Mouse (Mus musculus): ENCODE measurements around the gene Mllt3. TPM values are rescaled to one million over a fixed set of nuclear protein-coding genes. Genes with fewer than 3 reads are reported as not detected.
"Not testable (repeated sequence)": the region's sequence is repeated elsewhere in the genome, so short reads cannot be mapped to it uniquely, and the experiment has no call there.

Mllt3 gene
- polyA plus RNA-seq, 1 experiment from 2014 or later, result 37.9 TPM

- ChIA-PET CTCF (interaction anchor here (0.9 kb wide), 1 partner anchor 44 kb away, joined by 3 read pairs; no protein-coding TSS in a partner anchor), POLR2A (no interaction called here)
- TF ChIP-seq CTCF (IDR thresholded peaks at IDR 0.05), result no peak
- H3K27me3 ChIP-seq, result no peaks in the 10 kb centered on the region
- in situ Hi-C loops (cut with MboI; ENCODE audit: low pct_unique_long_range_greater_than_20kb), result loop anchor here (5.0 kb wide), 1 partner anchor 33 kb away; no protein-coding TSS in a partner anchor
- DNase-seq (ENCODE audit: low read depth, low spot score), result no peak
- ATAC-seq, result no peak
Observed at GRCm38 (mm10) chr4:87984091-87984490, 49.1 kb downstream of the Mllt3 start.

DNA sequence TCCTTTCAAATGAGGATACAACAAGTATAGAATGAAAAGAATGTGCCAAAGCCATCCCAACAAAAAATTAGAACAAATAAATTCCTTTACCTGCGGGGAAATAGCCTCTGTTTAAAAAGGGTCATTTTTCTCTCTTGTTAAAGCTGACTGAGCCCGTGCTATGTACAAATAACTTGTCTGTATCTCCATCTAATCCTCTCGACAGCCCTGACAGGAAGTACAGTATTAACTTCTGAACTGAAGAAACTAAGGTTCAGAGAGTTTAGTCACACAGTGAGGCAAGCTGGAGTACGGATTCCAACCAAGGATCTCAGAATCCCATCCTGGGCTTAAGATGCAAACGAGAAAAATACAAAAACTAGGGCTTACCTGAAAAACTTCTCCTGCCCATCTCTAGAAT lies 50.6 kb downstream of the Mllt3 start:
- TF ChIP-seq CTCF (IDR thresholded peaks at IDR 0.05), result no peak
- no peaks in the 10 kb centered on the region for H3K27me3 ChIP-seq
- in situ Hi-C loops (cut with MboI; ENCODE audit: low pct_unique_long_range_greater_than_20kb), result loop anchor here (5.0 kb wide), 1 partner anchor 35 kb away; no protein-coding TSS in a partner anchor
- DNase-seq (ENCODE audit: low read depth, low spot score) (peak; percentile 57), ATAC-seq (peak; percentile 61)
- ChIA-PET POLR2A (interaction anchor here (0.6 kb wide), 1 partner anchor 13 kb away, joined by 3 read pairs; no protein-coding TSS in a partner anchor), CTCF (interaction anchor here (1.2 to 1.4 kb wide), 3 partner anchors 26 to 44 kb away, joined by 3 to 4 read pairs (median 4); no protein-coding TSS in a partner anchor)

GRCm38 (mm10) chr4:87977820-87978448 lies 55.2 kb downstream of the Mllt3 start:
- CTCF ChIA-PET, result interaction anchor here (1.0 kb wide), 1 partner anchor 10 kb away, joined by 3 read pairs; no protein-coding TSS in a partner anchor
- POLR2A ChIA-PET, result no interaction called here
- DNase-seq (ENCODE audit: low read depth, low spot score) (no peak), ATAC-seq (no peak)
- in situ Hi-C loops (cut with MboI; ENCODE audit: low pct_unique_long_range_greater_than_20kb), result no loop called here
- no peak for TF ChIP-seq CTCF (IDR thresholded peaks at IDR 0.05)
- no peaks in the 10 kb centered on the region for H3K27me3 ChIP-seq

DNA sequence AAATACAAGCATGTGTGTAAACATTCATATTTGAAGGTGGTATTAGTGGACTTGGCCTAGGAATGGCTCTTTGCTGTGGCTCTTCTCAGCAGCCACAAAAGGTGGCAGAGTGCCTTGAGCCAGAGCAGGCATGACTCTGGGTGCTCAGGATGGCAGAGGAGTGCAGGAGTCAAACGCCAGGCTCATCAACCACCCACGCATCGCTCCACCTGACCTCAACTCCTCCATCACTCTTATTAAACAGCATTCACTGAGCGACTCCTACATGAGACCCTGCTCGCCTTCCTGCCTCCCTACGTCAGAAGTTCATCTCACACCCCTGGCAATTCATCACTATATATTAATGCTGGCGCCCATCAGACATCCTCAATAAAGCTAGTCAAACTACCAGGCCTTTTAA lies 67.3 kb downstream of the Mllt3 start:
- DNase-seq (ENCODE audit: low read depth, low spot score), result no peak
- H3K27me3 ChIP-seq, result no peaks in the 10 kb centered on the region
- in situ Hi-C loops (cut with MboI; ENCODE audit: low pct_unique_long_range_greater_than_20kb), result no loop called here
- CTCF ChIA-PET, result no interaction called here
- no peak for ATAC-seq
- POLR2A ChIA-PET, result no interaction called here
- no peak for TF ChIP-seq CTCF (IDR thresholded peaks at IDR 0.05)

GRCm38 (mm10) chr4:87964890-87965289 lies 68.3 kb downstream of the Mllt3 start:
- in situ Hi-C loops (cut with MboI; ENCODE audit: low pct_unique_long_range_greater_than_20kb); CTCF ChIA-PET; DNase-seq (ENCODE audit: low read depth, low spot score); H3K27me3 ChIP-seq; ATAC-seq; POLR2A ChIA-PET: not testable (repeated sequence)

GRCm38 (mm10) chr4:87963773-87964076 lies 69.4 kb downstream of the Mllt3 start:
- in situ Hi-C loops (cut with MboI; ENCODE audit: low pct_unique_long_range_greater_than_20kb), result no loop called here
- TF ChIP-seq CTCF (IDR thresholded peaks at IDR 0.05), result no peak
- CTCF ChIA-PET, result no interaction called here
- POLR2A ChIA-PET, result no interaction called here
- H3K27me3 ChIP-seq, result no peaks in the 10 kb centered on the region
- no peak for ATAC-seq
- DNase-seq (ENCODE audit: low read depth, low spot score), result no peak

DNA sequence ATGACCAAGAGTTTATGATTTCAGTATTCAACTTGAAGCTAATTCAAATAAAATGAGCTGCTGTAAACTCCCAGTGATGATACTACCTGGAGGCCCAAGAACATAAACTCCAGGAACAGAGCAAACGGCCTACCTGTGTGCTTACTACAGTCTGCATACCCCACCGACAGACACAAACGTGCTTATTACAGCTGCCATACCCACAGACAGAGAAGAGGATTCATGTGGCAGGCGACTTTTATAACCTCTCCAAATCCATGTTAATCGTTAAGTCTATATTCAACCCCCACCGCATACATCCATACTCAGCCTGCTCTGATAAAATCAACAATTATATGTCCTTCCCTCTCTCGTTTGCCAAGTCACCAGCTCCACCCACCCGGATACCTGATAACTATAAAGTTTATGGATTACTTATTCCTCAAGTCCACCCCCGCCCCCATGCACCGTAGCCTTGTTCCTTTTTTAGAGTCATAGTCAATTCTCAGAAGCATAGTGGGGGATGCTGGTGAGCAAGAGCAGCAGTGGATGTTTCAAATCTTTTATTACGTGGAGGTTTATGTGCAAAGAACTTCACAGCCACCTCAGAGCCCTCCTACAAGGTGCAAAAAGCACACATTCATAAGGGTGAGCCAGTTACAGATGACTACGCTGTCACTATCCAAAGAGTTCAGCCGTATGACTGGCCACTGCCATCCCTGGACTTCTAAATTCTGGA lies 70.0 kb downstream of the Mllt3 start:
- in situ Hi-C loops (cut with MboI; ENCODE audit: low pct_unique_long_range_greater_than_20kb), result no loop called here
- CTCF ChIA-PET, result interaction anchor here (0.6 kb wide), 1 partner anchor 18 kb away, joined by 3 read pairs; no protein-coding TSS in a partner anchor
- ATAC-seq, result no peak
- H3K27me3 ChIP-seq, result no peaks in the 10 kb centered on the region
- DNase-seq (ENCODE audit: low read depth, low spot score), result no peak
- POLR2A ChIA-PET, result no interaction called here
- TF ChIP-seq CTCF (IDR thresholded peaks at IDR 0.05), result no peak

GRCm38 (mm10) chr4:87961872-87962271 lies 71.3 kb downstream of the Mllt3 start:
- in situ Hi-C loops (cut with MboI; ENCODE audit: low pct_unique_long_range_greater_than_20kb), result no loop called here
- POLR2A ChIA-PET, result no interaction called here
- DNase-seq (ENCODE audit: low read depth, low spot score) (no peak), ATAC-seq (no peak)
- no peak for TF ChIP-seq CTCF (IDR thresholded peaks at IDR 0.05)
- no peaks in the 10 kb centered on the region for H3K27me3 ChIP-seq
- CTCF ChIA-PET, result interaction anchor here (0.9 kb wide), 1 partner anchor 11 kb away, joined by 3 read pairs; no protein-coding TSS in a partner anchor

DNA sequence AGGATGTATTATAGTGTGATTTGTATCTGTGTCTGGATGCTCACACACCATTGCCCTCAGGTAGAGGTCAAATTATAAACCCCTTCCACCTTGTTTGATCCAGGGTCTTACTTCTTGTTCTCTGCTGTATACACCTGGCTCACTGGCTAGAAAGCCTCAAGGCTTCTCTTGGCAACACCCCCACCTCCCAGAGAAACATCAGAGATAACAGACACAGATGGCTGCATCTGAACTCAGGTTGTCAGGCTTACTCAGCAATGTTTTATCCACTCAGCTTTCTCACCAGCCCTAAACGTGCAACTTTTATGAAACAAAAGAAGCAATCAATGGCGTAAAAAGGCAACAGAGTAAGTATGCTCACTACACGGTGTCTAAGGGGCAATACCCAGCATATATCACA lies 75.3 kb downstream of the Mllt3 start:
- ATAC-seq (no peak), DNase-seq (ENCODE audit: low read depth, low spot score) (no peak)
- ChIA-PET CTCF (no interaction called here), POLR2A (interaction anchor here (0.6 kb wide), 1 partner anchor 1753 kb away, joined by 3 read pairs; no protein-coding TSS in a partner anchor)
- in situ Hi-C loops (cut with MboI; ENCODE audit: low pct_unique_long_range_greater_than_20kb), result no loop called here
- no peaks in the 10 kb centered on the region for H3K27me3 ChIP-seq
- no peak for TF ChIP-seq CTCF (IDR thresholded peaks at IDR 0.05)

GRCm38 (mm10) chr4:87957198-87957597 lies 76.0 kb downstream of the Mllt3 start:
- ATAC-seq (no peak), DNase-seq (ENCODE audit: low read depth, low spot score) (no peak)
- no peaks in the 10 kb centered on the region for H3K27me3 ChIP-seq
- CTCF ChIA-PET, result no interaction called here
- in situ Hi-C loops (cut with MboI; ENCODE audit: low pct_unique_long_range_greater_than_20kb), result no loop called here
- no peak for TF ChIP-seq CTCF (IDR thresholded peaks at IDR 0.05)
- POLR2A ChIA-PET, result interaction anchor here (0.6 kb wide), 1 partner anchor 1753 kb away, joined by 3 read pairs; no protein-coding TSS in a partner anchor

DNA sequence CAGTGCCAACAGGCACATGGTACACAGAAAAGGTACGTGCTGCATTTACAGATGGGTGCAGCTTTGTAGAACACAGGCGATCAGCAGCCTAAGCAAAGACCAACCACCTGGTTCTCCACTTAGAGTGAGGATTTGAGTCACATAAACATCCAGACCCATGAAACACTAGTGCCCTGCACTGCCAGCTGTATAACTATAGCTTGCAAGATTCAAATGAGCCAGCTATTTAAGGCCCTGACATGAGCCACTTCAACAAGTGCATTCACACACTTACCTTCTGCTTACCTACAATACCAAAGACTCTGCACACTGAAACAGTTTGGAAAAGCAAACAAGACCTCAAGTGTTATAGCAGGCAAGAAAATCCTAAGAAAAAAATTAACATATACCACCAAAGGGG lies 78.0 kb downstream of the Mllt3 start:
- in situ Hi-C loops (cut with MboI; ENCODE audit: low pct_unique_long_range_greater_than_20kb), result no loop called here
- no peak for TF ChIP-seq CTCF (IDR thresholded peaks at IDR 0.05)
- DNase-seq (ENCODE audit: low read depth, low spot score) (no peak), ATAC-seq (no peak)
- ChIA-PET CTCF (interaction anchor here (2.4 to 2.7 kb wide), 2 partner anchors 10 to 11 kb away, joined by 7 to 8 read pairs; no protein-coding TSS in a partner anchor), POLR2A (no interaction called here)
- H3K27me3 ChIP-seq, result no peaks in the 10 kb centered on the region
